Mouse (Mus musculus): ENCODE measurements around the gene Map3k15.

Gene Map3k15

DNA sequence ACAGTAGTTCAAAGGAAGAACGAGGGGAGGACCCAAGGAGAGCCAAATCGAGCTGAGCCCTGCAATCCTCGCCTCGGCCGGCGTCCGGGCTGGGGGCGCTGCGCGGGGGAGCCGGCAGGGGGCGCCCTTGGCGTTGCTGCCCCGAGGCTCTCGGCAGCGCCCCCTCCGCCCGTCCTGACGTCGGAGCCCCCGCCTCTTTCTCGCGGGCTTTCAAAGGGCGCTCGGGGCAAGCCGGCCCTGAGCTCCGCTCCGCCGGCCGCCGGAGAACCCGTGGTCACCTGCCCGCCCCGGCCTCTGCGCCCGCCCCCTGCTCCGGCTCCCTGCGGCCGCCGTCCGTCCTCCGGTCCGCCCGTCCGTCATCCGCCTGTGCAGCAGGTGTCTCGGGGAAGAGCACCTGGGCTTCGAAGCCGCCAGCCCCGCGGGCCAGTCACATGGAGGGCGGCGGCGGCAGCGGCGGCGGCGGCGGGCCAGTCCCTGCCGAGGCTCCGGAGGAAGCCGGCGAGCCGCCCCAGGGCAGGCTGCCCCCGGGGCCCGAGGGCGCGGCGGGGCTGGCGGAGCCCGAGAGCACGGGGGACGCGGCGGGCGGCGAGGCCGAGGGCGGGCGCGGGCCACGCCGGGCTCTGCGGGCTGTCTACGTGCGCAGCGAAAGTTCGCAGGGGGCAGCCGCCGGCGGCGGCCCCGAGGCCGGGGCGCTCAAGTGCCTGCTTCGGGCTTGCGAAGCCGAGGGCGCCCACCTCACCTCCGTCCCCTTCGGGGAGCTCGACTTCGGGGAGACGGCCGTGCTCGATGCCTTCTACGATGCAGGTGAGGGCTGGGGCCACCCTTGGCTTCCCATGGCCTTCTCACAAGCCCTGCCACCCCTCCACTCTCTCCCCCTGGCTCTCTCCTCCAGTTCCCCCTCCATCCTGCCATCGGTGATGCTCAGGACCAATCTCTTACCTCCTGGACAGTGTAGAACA is at the start of gene Map3k15:
Gene Map3k15, plus strand, starts transcription at position 432 of the 959 bp plus-strand sequence.
- DNase-seq (ENCODE audit: low read depth, low spot score) = peak; percentile 15

DNA sequence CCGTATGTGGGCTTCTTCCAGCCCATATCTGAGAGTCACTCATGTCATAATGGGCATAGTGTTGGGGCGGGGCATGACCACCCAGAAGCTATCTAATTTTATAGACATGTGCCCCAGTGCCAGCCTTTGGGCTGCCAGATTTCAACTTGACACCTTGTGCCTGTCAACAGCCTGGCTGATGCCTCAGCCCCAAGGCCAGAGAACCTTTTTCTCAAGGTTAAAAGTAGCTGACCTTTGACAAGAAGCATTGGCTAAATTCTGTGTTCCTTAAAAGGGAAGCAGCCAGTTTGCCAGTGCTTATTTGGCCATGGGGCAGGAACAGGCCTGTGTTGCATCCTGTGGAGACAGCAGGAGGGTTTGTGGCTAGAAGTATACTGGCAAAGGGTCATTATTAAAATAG is 45.7 kb upstream of the Map3k15 start:
- DNase-seq (ENCODE audit: low read depth, low spot score) = no peak

DNA sequence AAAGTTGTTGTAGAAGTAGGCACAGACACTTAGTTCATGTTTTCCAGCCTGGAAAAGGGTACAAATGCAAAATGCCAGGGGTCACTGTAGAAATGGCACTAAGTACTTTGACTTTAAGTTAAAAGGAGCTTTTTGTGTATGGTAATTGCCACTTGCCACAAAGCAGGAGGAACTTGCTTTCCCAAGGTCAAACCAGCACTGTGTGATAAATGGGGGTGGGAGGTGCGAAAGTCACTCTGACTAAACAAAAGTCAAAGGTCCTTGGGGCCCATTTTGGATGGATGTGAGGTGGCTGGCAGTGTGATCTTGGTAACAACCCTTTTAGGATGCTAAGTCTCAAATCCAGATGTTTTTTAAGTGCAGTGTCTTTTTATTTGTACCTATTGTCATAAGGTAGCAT is 44.6 kb upstream of the Map3k15 start:
- DNase-seq (ENCODE audit: low read depth, low spot score) = no peak

DNA sequence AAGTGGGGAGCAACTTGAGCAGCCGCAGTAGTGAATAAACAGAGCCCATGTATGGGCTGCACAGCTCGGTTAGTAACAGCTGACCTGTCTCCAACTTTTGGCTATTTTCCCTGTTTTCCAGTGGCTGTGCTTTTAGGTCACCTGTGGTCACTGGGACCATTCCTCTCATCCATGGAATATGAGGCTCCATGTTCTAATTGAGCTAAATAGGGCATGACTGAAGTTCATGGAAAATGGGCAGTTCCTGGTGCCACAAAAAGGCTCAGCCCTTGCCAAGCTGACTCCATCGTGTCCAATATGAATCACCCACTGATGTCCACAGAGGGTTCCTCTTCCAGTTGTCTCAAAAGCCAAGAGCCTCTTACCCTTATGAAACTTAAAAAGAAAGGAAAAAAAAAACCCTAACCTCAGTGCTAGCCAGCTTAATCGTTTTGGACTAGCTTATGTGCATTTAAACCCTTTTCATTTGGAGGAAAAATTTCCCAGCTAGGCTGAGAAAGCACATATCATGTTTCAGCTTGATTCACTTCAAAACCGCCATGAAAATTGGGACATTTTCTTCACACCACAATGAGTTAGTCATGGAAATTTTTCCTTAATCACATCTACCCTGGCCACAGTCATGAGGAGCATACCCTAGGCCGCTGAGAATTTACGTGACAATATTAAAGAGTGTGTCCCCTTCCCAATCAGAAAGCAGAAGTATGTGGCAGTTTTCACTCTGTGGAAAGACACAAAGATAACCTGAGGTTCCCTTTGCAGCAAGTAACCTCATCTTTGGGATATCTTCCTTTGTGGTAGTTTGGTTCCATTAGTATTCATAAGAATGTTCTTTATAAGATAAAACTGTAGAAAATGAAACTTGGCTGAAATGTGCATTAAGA is 34.4 kb upstream of the Map3k15 start:
- peak; percentile 20 for DNase-seq (ENCODE audit: low read depth, low spot score)

DNA sequence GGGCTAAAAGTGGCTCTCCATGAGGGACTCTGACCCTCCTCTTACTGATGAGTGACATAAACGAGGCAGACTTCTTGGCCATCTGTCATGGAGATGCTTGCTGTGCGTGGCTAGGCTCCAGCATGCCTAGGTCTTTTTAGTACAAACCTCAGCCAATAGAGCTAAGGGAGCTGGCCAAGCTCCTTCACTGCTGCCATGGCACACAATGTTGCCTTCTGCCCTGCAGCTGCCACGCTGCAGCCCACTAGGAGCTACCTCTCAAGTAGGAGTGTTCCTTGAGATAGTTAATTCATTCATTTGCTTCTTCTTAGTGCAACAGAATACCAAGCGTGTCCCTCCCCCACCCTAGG is 33.8 kb upstream of the Map3k15 start:
- peak; percentile 80 for DNase-seq (ENCODE audit: low read depth, low spot score)

DNA sequence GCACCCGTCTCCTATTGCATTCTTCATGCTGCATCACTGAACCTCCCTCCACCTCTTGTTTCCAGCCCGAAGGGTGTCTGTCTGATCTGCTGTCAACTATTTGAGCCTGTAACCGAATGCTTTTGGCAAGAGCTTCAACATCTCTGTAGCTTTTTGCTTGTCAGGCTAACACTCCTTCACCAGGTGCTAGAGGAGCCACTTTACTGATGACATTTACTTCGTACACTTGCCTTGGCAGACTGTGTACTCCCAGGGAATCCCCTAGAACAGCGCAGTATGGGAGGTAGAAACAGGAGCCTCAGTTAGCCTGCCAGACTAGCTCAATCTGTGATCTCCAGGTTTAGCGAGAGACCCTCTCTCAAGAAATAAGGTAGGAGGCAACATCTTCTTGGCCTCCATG is 32.8 kb upstream of the Map3k15 start:
- no peak for DNase-seq (ENCODE audit: low read depth, low spot score)

DNA sequence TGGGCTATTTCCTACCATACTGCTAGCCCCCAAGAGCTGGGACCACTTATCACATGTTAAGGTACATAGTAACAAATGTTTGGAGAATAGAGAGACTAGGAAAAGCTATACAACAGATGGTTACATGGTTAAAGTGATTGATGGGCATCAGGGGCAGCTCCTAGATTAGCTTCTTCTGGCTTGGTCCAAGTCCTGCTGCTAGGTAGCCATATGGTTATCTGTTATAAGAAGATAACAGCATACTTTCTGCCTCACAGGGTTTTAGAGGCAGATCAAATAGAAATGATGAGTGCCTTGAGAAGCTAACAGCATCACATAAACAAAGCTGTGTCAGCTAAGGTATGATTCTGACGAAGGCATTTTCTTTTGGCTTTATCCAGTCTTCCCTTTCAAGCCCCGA is 26.8 kb upstream of the Map3k15 start:
- DNase-seq (ENCODE audit: low read depth, low spot score) = no peak

DNA sequence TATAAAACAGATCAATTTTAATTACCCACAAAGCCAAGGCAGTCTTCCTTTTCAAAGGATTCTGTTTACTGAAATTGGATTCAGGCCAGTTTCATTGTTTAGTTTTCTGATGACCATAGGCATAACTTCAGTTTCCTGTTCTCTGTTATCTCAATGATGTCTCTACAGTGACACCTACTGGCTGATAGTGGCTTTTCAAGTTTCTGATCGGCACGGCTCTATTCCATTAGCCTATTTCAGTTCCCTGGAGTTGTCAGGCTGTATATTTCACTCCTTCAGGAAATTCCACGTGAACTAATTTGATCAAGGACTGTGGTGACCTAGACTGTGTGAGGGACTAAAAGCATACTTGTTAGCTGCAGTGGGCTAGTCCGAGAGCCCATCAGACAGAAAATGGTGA is 25.0 kb upstream of the Map3k15 start:
- DNase-seq (ENCODE audit: low read depth, low spot score) = peak; percentile 72

DNA sequence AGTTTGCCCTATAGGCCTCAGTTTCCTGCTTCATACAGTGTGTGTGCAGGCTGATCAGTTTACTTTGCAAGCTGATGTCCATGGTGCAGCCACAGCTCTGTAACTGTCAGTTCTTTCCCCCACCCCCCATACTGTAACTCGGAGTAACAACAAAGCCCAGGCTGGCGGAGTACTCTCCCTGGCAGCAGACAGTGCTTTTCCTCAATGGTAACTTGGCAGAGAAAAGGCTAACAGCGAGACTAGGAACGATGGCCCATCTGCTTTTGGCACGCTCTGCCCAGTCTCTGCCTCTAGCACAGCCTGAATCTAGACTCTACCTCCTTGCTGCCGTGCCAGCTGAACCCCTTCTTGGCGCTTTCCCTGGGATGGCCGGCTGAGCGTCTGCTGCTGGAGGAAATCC is 24.3 kb upstream of the Map3k15 start:
- peak; percentile 93 for DNase-seq (ENCODE audit: low read depth, low spot score)

DNA sequence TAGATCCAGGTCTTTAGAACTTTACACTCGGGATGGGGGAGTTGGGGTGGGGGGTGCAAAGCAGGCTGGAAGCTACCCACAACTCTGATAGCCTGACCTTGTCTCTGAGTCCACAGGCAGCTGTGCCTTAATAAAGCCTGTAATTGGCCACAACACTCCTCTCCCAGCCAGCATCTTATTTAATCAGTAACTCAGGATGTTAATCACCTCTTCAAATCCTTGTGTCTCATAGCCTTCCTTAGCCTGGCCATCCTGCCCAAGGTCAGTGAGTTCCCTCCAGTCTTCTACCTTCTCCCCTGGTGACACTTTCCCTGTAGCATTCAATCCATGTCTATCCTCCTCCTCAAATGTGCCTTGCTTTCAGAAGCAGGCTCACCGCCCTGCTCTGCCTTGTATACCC is 19.2 kb upstream of the Map3k15 start:
- DNase-seq (ENCODE audit: low read depth, low spot score) = no peak

DNA sequence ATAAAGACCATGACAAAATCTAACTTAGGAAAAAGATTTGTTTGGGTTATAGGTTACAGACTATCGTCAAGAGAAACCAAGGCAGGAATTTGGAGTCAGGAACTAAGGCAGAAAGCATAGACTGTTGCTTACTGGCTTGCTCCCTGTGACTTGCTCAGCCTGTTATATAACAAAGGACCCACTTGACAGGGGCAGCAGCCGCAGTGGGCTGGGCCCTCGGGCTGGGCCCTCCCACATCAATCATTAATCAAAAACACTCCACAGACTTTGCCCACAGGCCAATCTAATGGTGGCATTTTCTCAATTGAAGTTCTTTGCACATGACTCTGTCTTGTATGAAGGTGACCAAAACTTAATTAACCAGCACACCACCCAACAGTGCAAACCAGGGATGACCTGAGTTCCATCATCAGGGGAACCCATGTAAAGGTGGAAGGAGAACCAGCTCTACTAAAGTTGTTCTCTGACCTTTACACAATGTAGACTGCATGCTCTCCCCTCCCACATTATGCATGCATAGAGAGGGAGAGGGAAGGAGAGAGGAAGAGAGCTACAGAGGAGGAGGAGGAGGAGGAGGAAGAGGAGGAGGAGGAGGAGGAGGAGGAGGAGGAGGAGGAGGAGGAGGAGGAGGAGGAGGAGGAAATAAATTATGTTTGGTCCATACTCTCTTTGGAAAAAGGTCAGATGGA is 17.0 kb upstream of the Map3k15 start:
- no peak for DNase-seq (ENCODE audit: low read depth, low spot score)

DNA sequence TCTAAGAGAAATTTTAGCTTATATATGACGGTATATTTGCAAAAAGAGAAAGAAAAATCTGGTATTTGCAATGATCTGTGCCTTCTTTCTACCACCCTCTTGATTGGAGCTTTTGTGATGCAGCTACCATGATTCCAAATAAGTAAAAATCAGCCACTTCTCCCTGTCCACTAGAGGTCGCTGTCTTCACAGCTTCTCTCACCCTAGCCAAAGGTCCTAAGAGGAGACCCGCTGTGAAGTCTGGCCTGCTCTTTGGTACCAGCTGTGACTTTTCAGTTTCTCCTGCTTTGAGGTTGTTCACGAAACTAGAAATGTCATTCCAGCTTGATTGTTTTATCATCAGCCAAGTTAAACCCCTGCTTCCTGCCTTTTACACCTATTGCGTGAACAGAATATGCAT is 14.5 kb upstream of the Map3k15 start:
- DNase-seq (ENCODE audit: low read depth, low spot score) = peak; percentile 63

DNA sequence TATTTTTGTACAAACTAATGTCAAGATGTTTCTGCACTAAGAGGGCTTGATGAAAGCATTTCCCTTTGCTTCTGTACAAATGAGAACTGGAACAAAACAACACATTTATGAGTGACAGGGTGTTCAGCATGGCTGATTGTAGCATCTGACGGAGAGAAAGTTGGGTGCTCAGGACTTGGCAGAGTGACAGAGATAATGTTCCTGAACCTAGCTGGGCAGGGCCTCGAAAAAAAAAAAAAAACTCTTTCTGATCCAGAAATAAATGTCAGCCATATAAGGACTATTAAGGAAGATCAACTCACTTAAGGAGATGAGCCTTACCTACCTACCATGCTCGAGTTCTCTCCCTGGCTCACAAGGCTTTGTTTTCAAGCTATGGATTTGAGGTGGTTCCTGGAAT is 12.0 kb upstream of the Map3k15 start:
- DNase-seq (ENCODE audit: low read depth, low spot score) = no peak

DNA sequence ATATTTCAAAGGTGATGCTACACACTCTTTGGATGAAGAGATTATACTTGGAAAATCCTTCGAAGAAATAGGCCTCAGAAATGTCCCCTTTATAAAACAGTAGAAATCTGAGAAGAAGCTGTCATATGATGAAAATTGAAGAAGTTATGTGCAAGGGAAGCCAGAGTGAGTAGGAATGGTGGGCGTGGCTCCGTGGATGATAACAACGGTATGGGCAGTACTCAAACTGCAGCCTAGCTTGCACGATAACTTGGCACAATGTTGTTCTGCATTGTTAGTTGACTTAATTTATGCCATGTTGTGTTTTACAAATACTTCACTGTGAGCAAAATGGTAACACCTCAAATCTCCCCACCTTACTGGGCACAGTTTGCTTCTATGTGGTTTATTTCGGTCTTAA is 7.6 kb downstream of the Map3k15 start:
- no peak for DNase-seq (ENCODE audit: low read depth, low spot score)

DNA sequence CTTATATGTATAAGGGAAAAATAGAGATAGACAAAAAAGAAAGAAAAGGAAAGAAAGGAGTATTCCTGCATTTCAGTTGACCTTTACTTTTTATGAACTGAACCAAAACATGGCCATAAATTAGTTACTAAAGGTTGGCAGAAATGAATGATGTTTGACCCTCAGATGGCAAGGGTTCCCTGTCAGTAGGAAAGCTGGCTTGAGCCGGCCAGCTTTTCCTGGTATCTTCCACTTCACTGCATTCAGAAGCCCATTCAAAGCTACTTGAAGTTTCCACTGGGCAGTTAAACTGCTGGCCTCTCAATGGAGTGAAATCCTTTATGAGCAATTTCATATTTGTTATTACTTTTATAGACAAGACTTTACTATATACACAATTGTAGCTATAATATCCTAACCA is 65.1 kb downstream of the Map3k15 start:
- no peak for DNase-seq (ENCODE audit: low read depth, low spot score)

DNA sequence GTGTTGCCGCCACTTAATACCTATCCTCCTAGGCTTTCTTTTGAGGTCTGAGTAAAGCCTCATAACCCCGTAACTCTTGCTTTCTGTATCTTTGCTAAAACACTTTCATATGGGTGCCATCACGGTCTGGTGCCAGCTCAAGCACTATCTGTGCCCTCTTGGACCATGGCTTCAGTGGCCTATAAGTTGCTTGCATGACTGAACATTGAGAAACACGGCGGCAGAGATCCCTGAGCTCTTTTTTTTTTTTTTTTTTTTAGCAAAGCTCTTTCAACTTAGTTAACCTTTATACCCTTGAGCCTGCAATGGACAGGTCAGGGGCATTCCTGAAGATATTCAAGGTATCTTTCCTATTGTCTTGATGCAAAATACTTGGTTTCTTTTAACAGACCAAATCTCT is 66.4 kb downstream of the Map3k15 start:
- DNase-seq (ENCODE audit: low read depth, low spot score) = no peak

DNA sequence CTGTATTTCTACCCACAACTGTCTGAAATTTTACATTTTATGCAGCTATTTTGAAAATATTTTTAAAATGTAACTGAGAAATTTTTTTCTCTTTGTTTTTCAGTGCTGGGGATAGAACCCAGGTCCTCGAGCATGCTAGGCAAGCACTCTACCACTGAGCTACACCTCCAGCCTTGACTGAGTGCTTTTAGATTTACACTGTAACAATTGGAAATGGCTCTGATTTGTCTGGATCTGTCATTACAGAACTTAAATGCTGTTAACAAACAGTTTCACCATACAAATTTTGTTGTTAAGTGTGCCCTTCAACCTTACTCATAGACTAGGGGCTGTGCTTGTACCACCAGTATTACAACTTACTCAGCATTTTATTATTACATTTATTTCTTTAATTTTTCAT is 103.7 kb downstream of the Map3k15 start:
- no peak for DNase-seq (ENCODE audit: low read depth, low spot score)

DNA sequence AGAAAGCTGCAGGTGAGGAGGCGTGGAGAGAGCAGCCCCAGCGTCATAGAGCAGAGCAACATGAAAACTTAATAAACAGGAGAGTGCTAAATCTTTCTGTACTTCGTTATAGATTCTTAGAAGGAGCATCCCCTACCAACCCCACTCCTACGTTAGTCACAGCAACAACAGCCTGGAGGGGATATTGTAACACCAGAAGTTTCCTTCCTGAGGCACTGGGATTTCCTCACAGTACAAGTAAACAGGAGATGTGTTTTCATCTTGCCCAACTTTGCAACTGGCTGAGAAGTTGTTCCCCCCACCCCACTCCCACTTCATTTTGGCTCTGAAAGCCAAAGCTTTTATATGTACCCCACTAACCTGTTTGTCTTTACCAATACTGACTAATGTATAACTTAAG is 119.6 kb downstream of the Map3k15 start:
- DNase-seq (ENCODE audit: low read depth, low spot score) = no peak

DNA sequence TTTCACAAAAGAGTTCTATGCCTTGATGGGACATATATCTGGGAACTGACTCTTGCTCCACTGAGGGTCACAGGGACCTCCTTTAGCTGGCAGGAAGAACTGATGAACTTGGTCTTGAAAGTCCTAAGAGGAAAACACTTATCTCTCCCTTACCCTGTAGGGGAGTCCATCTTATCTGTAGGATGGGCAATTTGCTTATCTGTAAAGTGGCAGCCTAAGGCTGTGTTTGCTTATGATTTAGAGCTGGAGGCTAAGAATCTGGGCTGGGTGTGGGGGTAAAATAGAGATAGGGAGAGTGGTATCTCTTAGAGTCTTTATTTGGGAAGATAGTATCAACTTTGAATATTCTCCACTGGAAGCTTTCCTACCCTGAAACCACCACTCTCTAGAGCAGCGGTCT is 125.5 kb downstream of the Map3k15 start:
- no peak for DNase-seq (ENCODE audit: low read depth, low spot score)

DNA sequence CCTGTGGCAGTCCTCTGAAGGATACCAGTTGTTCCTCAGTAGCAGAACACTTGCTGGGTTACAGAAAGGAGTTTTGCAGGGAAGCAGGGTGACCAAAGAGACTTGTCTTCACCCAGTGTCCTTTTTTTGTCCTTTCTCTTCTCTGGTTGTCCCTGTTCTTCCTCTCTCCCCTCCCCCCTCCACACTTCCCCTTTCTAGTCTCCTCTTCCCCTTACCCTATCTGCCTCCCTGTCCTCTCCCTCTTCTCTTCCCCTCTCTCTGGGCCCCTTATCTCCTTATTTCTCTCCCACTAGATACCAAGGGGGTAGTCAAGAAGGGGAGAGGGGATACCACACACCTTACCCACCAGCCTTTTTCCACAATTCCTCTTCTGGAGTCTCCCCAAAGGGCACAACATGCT is 127.8 kb downstream of the Map3k15 start:
- DNase-seq (ENCODE audit: low read depth, low spot score) = no peak

DNA sequence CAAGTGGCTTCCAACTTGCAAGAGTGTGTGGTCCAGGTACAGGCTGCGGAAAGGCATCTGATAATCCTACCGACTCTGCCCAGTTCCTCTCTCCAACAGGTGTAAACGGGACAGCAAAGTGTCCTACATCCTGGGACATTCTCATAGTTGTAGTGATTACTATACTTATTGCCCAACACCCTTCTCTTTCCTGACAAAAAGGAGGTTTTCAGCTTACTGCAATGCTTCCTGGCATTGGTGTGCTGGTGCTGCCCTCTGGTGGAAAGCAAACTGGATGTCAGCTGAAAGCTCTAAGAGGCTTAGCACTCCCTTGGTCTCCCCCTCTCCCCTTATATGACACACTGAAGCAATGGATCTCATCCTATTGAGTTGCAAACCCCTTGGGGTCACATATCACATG is 128.4 kb downstream of the Map3k15 start:
- DNase-seq (ENCODE audit: low read depth, low spot score) = peak; percentile 70
